Mouse (Mus musculus) forebrain, postnatal 0 days (tissue): ENCODE measurements around the gene Msx3. TPM values are rescaled to one million over a fixed set of nuclear protein-coding genes. Genes with fewer than 3 reads are reported as not detected.
A peak's percentile ranks its signal among the peaks of the same experiment; 100 is the strongest.

Experiments used
- ATAC-seq: fragments of 200-750 bp; cut with Nextera tagmentation; 2 replicates; pipeline ENCODE4 v1.8.0; 2017; ENCODE audit warnings: mild to moderate bottlenecking, moderate library complexity
- DNase-seq: peaks from one replicate; pipeline ENCODE4 v3.0.0-alpha.2; 2015
- H3K27ac ChIP-seq: fragments of 300-500 bp; sonication (generic); 2 replicates; pipeline ENCODE4 v1.5.1; 2014; ENCODE audit warnings: low read depth, mild to moderate bottlenecking, antibody characterized with exemption, low read length, moderate library complexity, mixed read lengths
- H3K27me3 ChIP-seq: fragments of 300-500 bp; sonication (generic); 2 replicates; pipeline ENCODE4 v1.6.1; 2014; ENCODE audit warnings: mild to moderate bottlenecking, low read length, mixed read lengths; ENCODE audit not compliant: insufficient read depth
- H3K36me3 ChIP-seq: fragments of 300-500 bp; sonication (generic); 2 replicates; pipeline ENCODE4 v1.6.1; 2014; ENCODE audit warnings: mild to moderate bottlenecking, moderate library complexity; ENCODE audit not compliant: insufficient read depth
- H3K4me1 ChIP-seq: fragments of 300-500 bp; sonication (generic); 2 replicates; pipeline ENCODE4 v1.6.1; 2014; ENCODE audit warnings: antibody characterized with exemption; ENCODE audit not compliant: insufficient read depth
- H3K4me2 ChIP-seq: fragments of 300-500 bp; sonication (generic); 2 replicates; pipeline ENCODE4 v1.6.1; 2014; ENCODE audit warnings: low read depth, mild to moderate bottlenecking, moderate library complexity
- H3K4me3 ChIP-seq: fragments of 300-500 bp; sonication (generic); 2 replicates; pipeline ENCODE4 v1.5.1; 2014; ENCODE audit warnings: low read depth, low read length, mixed read lengths
- H3K9ac ChIP-seq: fragments of 300-500 bp; sonication (generic); 2 replicates; pipeline ENCODE4 v1.6.1; 2014; ENCODE audit warnings: mild to moderate bottlenecking
- H3K9me3 ChIP-seq: fragments of 300-500 bp; sonication (generic); 2 replicates; pipeline ENCODE4 v1.6.1; 2016; ENCODE audit warnings: low read length
- CTCF ChIP-seq: sonication (generic); IDR thresholded peaks from 2 replicates; pipeline ENCODE4 v1.5.1; 2016; ENCODE audit warnings: antibody characterized with exemption, control low read depth, low read depth
- whole genome bisulfite sequencing: fragments of 180-500 bp; shearing (Covaris S2); extraction: QIAGEN DNeasy Blood & Tissue Kit; methylation state at CpG from one replicate; pipeline ENCODE4 v1.1.7; 2014; 5-methylcytosine and 5-hydroxymethylcytosine counted together
- polyA plus RNA-seq: library from polyadenylated mRNA; unstranded; fragments of >200 nt; fragmentation: Nextera tagmentation; extraction: Ambion mirVana; gene quantifications from 2 replicates; pipeline ENCODE4 v1.2.1, GENCODE M21; 2015
- total RNA-seq: library from RNA; depleted of rRNA; stranded (reverse); fragments of >200 nt; gene quantifications from 2 replicates; pipeline ENCODE4 v1.2.3, GENCODE M21; 2014

Gene Msx3
- total and polyA plus RNA-seq, 2 experiments from 2014 or later = 0.48 to 0.53 TPM

- ATAC-seq (peak; percentile 93), DNase-seq (peak; percentile 95)
- Histone ChIP-seq H3K4me3 (peak within 1 kb of the TSS; percentile 52), H3K27me3 (no peaks in the 10 kb centered on the region), H3K4me1 (peaks cover 9% of the 10 kb centered on the region; the same call in 1 of the 2 replicates), H3K9me3 (no peaks in the 10 kb centered on the region), H3K27ac (peak within 1 kb of the TSS; percentile 82), H3K4me2 (peak within 1 kb of the TSS; percentile 76), H3K36me3 (no peaks in the 10 kb centered on the region), H3K9ac (peak within 1 kb of the TSS; percentile 78)
- TF ChIP-seq CTCF = peak; percentile 96
- 2% methylated on average over 18 of the region's 18 CpGs for WGBS
Observed at GRCm38 (mm10) chr7:140082242-140082678, 33.4 kb upstream of the Msx3 start, which contains the start of gene Caly. Gene Caly (minus strand): TSS chr7:140082548.

- 9% methylated on average over 20 of the region's 20 CpGs for WGBS
- Histone ChIP-seq H3K9me3 (no peaks in the 10 kb centered on the region), H3K4me3 (peak overlapping the region; percentile 52), H3K27ac (peak overlapping the region; percentile 82), H3K36me3 (no peaks in the 10 kb centered on the region), H3K4me2 (peak overlapping the region; percentile 76), H3K27me3 (no peaks in the 10 kb centered on the region), H3K4me1 (peaks cover 9% of the 10 kb centered on the region; the same call in 1 of the 2 replicates), H3K9ac (peak overlapping the region; percentile 78)
- DNase-seq = peak; percentile 48
- ATAC-seq = peak; percentile 21
- no peak for TF ChIP-seq CTCF
Observed at GRCm38 (mm10) chr7:140081408-140082241, 32.7 kb upstream of the Msx3 start.

GRCm38 (mm10) chr7:140080503-140081156 lies 31.7 kb upstream of the Msx3 start:
- WGBS = 3% methylated on average over 24 of the region's 24 CpGs
- ATAC-seq = peak; percentile 80
- Histone ChIP-seq H3K9ac (peak overlapping the region; percentile 78), H3K27me3 (no peaks in the 10 kb centered on the region), H3K4me3 (peak overlapping the region; percentile 52), H3K36me3 (no peaks in the 10 kb centered on the region), H3K4me1 (peaks cover 9% of the 10 kb centered on the region; the same call in 1 of the 2 replicates), H3K27ac (peak overlapping the region; percentile 82), H3K4me2 (peak overlapping the region; percentile 76), H3K9me3 (no peaks in the 10 kb centered on the region)
- peak; percentile 96 for DNase-seq
- TF ChIP-seq CTCF = peak; percentile 53

GRCm38 (mm10) chr7:140078711-140079110 lies 29.8 kb upstream of the Msx3 start:
- 1% methylated on average over 5 of the region's 5 CpGs for WGBS
- ATAC-seq = no peak

GRCm38 (mm10) chr7:140077698-140078097 lies 28.8 kb upstream of the Msx3 start:
- H3K4me2 ChIP-seq = no peak overlapping the region
- no peak for ATAC-seq
- no peak overlapping the region for H3K9ac ChIP-seq
- no peak overlapping the region for H3K27ac ChIP-seq
- peaks cover 2% of the 10 kb centered on the region; the same call in 1 of the 2 replicates for H3K36me3 ChIP-seq
- no peaks in the 10 kb centered on the region for H3K9me3 ChIP-seq
- DNase-seq = no peak
- no peaks in the 10 kb centered on the region for H3K27me3 ChIP-seq
- WGBS = 74% methylated on average over 6 of the region's 6 CpGs
- no peak overlapping the region for H3K4me3 ChIP-seq
- TF ChIP-seq CTCF = no peak
- H3K4me1 ChIP-seq = peaks cover 9% of the 10 kb centered on the region; the same call in 1 of the 2 replicates

More at GRCm38 (mm10) chr7:140078711-140079110, 29.8 kb upstream of the Msx3 start:
- Histone ChIP-seq H3K4me1 (peaks cover 9% of the 10 kb centered on the region; the same call in 1 of the 2 replicates), H3K27ac (no peak overlapping the region), H3K4me2 (no peak overlapping the region), H3K27me3 (no peaks in the 10 kb centered on the region), H3K36me3 (no peaks in the 10 kb centered on the region), H3K9me3 (no peaks in the 10 kb centered on the region), H3K9ac (no peak overlapping the region), H3K4me3 (no peak overlapping the region)
- peak; percentile 89 for DNase-seq
- peak; percentile 90 for TF ChIP-seq CTCF

- no peak overlapping the region for H3K4me3 ChIP-seq
- WGBS = 35% methylated on average over 37 of the region's 39 CpGs
Observed at GRCm38 (mm10) chr7:140070042-140070711, 21.3 kb upstream of the Msx3 start.

More at GRCm38 (mm10) chr7:140070042-140070711, 21.3 kb upstream of the Msx3 start:
- no peak for ATAC-seq
- no peak for DNase-seq
- H3K4me2 ChIP-seq = no peak overlapping the region; the same call in 1 of the 2 replicates
- H3K27ac ChIP-seq = no peak overlapping the region
- H3K9ac ChIP-seq = no peak overlapping the region
- no peaks in the 10 kb centered on the region for H3K27me3 ChIP-seq
- peaks cover 36% of the 10 kb centered on the region for H3K36me3 ChIP-seq
- TF ChIP-seq CTCF = no peak
- H3K9me3 ChIP-seq = no peaks in the 10 kb centered on the region
- no peaks in the 10 kb centered on the region for H3K4me1 ChIP-seq
